Mouse (Mus musculus) heart, adult 9 months (tissue): ENCODE measurements around the gene Tnfrsf1b.

Experiments used
- DNase-seq, 2 experiments: peaks; one replicate each; pipeline ENCODE4 v3.0.0; 2022; ENCODE audit warnings: low spot score in 2 of 2

Tnfrsf1b gene

GRCm38 (mm10) chr4:145257751-145258434, 11.2 kb upstream of the Tnfrsf1b start:
- DNase-seq = no peak

DNA sequence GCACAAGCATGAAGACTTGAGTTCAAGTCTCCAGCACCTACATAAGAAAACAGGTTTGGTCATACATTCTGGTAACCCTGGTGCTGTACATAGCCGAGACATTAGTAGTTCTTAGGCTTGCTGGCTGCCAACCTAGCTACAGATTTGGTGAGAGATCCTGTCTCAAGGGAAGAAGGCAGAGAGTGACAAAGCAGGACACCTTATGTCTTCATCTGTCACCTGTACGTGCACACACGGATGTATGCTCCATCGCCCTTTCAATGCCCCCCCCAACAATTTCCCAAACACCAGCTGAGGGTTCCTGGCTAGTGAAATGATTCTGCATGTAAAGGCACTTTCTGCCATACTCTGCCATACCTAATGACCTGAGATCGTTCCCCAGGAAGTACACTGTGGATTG, 9.5 kb upstream of the Tnfrsf1b start:
- no peak for DNase-seq

DNA sequence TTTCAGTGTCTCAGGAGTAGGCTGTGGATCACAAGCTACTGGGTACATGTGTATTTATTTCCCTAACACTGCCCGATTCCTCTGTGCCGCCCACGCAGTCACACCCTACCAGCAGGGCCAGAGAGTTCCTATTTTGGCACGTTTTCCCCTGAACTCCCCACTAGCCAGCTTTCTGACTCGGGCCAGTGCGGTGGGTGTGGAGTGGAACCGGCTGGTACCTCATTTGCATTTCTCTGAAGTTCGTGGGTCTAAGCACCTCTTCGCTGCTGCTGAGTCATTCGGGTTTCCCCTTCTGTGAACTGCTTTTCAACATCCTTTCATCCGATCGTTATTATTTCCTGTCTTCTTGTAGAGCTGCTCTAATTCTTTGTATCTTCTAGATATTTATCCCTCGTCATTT, 7.7 kb upstream of the Tnfrsf1b start:
- peak; percentile 43 to 48 for DNase-seq

DNA sequence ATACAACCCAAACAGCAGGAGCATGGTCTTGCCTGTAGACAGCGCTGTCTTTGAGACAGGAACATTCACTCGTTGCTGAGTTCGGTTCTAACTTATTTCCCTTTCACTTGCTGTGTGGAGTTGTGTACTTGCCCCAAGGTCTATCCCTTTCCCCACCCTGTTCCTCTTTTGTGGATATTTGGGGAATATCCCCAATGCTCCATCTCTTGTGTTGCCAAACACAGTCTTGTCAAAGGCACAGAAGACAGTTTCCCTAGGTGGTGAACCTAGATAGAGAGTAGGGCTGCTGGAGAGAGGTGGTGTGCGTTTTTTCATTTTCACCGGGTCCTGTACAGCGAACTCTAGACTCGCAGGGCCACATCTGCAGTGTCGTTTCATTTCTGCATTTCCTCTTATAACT, 5.9 kb upstream of the Tnfrsf1b start:
- no peak for DNase-seq

DNA sequence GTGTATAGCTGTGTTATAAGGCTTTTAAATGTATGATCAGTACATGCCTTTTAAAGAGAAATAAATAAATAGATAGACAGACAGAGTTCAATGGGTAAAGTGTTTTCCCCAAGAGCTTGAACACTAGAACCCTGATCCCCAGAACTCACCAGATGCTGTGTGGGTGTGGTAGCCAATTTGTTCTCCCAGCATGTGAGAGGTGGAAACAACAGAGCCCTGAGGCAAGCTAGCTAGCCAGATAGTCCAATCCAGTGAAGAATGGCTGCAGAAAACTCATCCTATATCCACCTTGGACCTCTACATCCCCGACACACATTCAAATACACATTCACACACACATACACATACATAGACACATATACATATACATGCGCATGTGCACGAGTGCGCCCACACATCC, 4.9 kb upstream of the Tnfrsf1b start:
- DNase-seq = no peak

- DNase-seq = no peak
Observed at GRCm38 (mm10) chr4:145250002-145250401, 3.3 kb upstream of the Tnfrsf1b start.

DNA sequence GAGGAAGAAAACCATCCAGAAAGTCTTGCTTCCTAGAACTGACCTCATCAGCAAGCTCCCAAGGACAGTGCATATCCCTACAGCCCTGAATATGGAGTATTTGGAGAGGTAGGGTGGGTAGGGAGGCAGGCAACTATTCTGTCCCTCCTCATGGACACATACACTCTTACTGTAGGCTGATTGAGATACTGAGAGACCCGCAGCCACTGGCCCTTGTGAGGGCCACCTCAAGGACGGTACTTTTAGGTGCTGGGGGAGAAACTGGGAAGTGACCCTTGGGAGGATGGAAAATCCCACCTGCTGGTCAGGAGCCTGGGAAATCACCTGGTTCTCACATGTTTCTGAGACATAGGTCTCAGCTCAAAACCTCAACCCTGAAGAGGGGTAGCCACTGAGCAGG, 886 bp upstream of the Tnfrsf1b start:
- DNase-seq = no peak

- no peak for DNase-seq
Observed at GRCm38 (mm10) chr4:145245581-145245980, 1.1 kb downstream of the Tnfrsf1b start.

- DNase-seq = no peak
Observed at GRCm38 (mm10) chr4:145244676-145245075, 2.0 kb downstream of the Tnfrsf1b start.

DNA sequence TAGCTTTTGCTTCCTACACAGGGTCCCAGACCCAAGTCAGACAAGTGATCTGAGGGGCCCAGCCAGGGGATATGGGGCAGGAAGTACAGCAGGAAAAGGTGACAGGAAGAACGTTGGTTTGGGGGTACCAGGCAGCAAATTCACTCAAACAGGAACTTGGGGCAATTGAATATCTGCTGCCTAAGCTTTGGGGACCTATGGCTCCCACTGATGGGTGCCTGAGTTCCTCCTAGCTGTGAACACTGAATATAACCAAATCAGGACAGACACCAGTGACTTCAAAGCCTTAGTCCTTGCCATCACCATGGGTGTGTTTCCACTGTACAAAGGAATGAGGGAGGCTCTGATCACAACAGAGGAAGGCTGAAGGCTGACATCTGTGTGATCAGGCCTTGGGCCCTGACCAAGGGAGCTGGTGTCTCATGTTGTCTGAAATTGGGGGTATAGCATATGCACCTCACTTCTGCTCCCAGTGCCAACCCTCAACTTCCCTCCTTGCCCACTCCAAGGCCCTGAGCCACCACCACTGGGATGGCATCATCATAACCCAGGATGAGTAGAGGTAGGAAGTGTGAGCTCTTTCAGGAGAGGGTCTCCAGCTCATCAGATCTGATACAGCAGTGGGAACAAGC, 3.8 kb downstream of the Tnfrsf1b start:
- no peak for DNase-seq

- peak; percentile 77 to 86 for DNase-seq
Observed at GRCm38 (mm10) chr4:145240723-145241231, 5.9 kb downstream of the Tnfrsf1b start.

DNA sequence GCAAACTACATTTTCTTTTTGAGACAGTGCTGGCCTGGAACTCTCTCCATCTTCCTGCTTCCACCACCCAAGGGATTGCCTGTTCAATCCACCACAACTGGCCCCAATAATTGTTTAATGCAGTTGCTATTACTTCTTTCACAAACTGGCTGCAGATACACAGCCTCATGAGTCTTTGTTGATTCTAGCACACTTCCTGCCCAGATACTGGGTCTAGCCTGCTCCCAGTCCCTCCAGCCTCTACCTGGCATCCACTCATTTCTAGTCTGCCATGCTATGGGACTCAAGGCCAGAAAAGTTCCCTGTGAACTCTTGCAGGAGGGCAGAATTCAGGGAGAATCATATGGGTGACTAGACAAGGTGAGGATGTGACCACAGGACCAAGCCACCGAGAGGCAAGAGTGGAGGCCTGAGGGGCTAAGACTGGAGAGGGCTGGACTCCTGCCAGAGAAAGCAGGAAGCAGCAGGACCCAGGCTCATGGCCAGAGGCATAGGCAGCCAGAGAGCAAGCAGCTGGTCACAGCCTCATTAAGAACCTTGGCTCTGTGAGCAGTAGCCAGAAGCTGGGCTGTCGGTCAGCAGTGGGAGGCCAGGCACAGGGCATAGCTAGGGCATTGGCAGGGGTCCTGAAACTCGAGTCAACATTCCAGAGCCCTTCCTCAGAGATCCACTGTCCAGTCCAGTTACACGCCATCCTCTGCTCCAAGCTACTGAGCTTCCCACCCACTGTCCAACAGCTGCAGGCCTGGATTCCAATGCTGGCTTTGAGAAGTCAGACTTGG, 7.4 kb downstream of the Tnfrsf1b start:
- DNase-seq = peak; percentile 90 to 91

DNA sequence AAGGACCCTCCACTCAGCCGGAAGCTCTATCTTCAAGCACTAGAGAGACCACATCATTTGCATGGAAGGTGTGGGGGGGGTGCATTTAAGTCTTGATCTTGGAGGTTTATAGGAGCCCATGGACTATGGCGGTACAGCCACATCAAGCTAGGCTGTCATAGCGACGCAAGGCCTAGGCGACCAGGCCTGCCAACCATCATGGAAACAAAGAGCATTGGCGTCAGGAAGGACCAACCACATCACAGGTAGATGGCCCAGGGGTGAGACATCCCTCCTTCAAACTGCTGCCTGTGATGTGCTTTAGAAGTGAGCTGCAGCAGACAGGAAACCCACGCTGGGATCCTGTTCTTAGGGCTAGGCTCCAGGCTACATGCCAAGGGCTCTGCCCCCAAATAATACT, 10.6 kb downstream of the Tnfrsf1b start:
- no peak for DNase-seq

GRCm38 (mm10) chr4:145233487-145234228, 13.0 kb downstream of the Tnfrsf1b start:
- peak; percentile 75 to 82 for DNase-seq

GRCm38 (mm10) chr4:145231732-145232131, 14.9 kb downstream of the Tnfrsf1b start:
- DNase-seq = peak in 1 of 2 experiments; percentile 56

- no peak for DNase-seq
Observed at GRCm38 (mm10) chr4:145230647-145231046, 16.0 kb downstream of the Tnfrsf1b start.

GRCm38 (mm10) chr4:145229524-145230163, 17.0 kb downstream of the Tnfrsf1b start:
- DNase-seq = peak; percentile 59 to 65

DNA sequence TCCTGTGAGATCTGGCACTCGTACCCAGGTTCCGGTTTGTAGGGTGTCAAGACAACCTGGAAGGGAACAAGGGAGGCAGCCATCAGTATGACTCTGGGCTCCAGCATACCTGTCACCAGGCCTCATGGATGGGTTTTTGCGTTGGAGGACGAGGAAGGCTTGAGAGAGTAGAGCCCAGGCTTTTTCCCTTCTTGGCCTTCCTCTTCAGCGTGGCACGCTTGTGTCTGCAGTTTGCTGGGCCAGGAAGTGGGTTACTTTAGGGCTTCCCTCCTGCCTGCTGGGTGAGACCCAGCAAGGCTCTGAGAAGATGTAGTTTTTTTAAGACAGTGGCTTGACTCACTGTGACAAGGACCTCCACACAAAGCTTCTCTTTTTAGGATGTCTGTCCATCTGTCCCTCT, 17.6 kb downstream of the Tnfrsf1b start:
- DNase-seq = no peak

DNA sequence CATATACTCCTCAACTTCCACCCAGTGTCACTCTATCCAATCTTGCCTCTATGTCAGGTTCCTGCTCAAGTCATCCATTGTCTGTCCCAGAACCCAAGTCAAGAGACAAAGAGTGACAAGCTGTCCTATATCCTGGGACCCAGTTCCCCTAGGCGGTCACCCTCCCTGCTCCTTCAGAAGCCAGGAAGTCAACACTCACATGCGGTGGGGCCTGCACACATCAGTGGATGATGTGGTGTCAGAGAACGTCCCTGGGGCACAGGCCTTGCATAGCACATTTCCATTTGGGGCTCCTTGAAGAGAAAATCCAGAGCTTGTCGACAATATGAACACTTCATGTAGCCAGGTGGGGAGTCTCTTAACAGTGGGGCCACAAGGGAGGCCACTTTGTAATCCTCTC, 22.1 kb downstream of the Tnfrsf1b start:
- no peak for DNase-seq

GRCm38 (mm10) chr4:145222064-145222463, 24.6 kb downstream of the Tnfrsf1b start:
- no peak for DNase-seq

DNA sequence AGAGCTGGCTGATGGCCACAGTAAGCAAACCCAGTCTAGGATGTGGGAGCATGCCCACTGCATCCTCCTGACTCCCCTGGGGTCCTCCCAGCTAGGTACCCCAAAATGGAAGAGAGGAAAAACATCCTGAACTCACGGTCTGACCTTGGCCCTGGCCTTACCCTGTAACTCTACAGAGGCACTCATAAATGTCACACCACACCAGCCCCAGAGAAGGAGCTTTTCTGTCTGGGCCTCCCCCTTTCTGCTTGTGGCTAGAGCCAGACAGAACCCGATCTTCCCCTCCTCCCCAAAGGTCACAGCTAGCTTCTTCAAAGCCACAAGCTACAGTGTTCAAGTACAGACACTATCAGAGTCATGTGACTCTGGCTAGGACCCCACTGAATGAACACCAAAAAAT, 25.3 kb downstream of the Tnfrsf1b start:
- no peak for DNase-seq
